Mouse (Mus musculus): Measurements from ENCODE around the gene Gm15097. TPM values are rescaled to one million over a fixed set of nuclear protein-coding genes. Genes with fewer than 3 reads are reported as not detected.
"Not testable (repeated sequence)": the region's sequence is repeated elsewhere in the genome, so short reads cannot be mapped to it uniquely, and the experiment has no call there.

Gene Gm15097
- total RNA-seq (2012; rRNA removed) (not detected in 2 replicates), polyA plus RNA-seq (2012; ENCODE audit: insufficient read depth in 1 of 2, insufficient read length in 2 of 2, low read depth in 1 of 2, low replicate concordance in 2 of 2, missing spikeins in 1 of 2) (not detected)

GRCm38 (mm10) chrX:149784173-149784572 lies at the start of gene Gm15097:
Gene Gm15097, plus strand, starts transcription at chrX:149784473.
- not testable (repeated sequence) for H3K79me2 ChIP-seq (ENCODE audit: control insufficient read depth, insufficient read depth, low read length, poor library complexity); H3K27me3 ChIP-seq (ENCODE audit: control insufficient read depth in 1 of 2, insufficient read depth in 2 of 2, low read length in 2 of 2); H3K9ac ChIP-seq (ENCODE audit: control insufficient read depth, low read depth, low read length, poor library complexity, severe bottlenecking); H3K4me1 ChIP-seq (ENCODE audit: control insufficient read depth in 1 of 2, insufficient read depth in 2 of 2, low read length in 2 of 2); H3K36me3 ChIP-seq (ENCODE audit: control insufficient read depth in 1 of 2, insufficient read depth in 2 of 2, low read length in 2 of 2); H3K4me3 ChIP-seq (ENCODE audit: control insufficient read depth in 1 of 2, insufficient read depth in 1 of 2, low read depth in 2 of 2, low read length in 2 of 2); DNase-seq (ENCODE audit: low read depth, low spot score); H3K27ac ChIP-seq (ENCODE audit: control insufficient read depth, low read depth, low read length); H3K9me3 ChIP-seq (replicated peaks; ENCODE audit: insufficient read depth, low read length)

- TF ChIP-seq SMC3 (IDR thresholded peaks at IDR 0.05; ENCODE audit: low read depth, low read length) (peak; percentile 56), RAD21 (IDR thresholded peaks at IDR 0.05; ENCODE audit: low read depth, low read length) (peak; percentile 53), CTCF (IDR thresholded peaks at IDR 0.05 in 2 of 3, conservative IDR thresholded peaks at IDR 0.05 in 1 of 3; ENCODE audit: control insufficient read depth in 1 of 3, insufficient read depth in 1 of 3, low read depth in 2 of 3, low read length in 3 of 3, poor library complexity in 1 of 3, severe bottlenecking in 1 of 3) (peak; percentile 31 to 61 (median 50); a peak in 5 of 6 replicates), ZC3H11A (IDR thresholded peaks at IDR 0.05; ENCODE audit: low read depth, low read length) (peak; percentile 32)
- H3K9ac ChIP-seq (ENCODE audit: control insufficient read depth, low read depth, low read length, poor library complexity, severe bottlenecking); H3K79me2 ChIP-seq (ENCODE audit: control insufficient read depth, insufficient read depth, low read length, poor library complexity); H3K4me3 ChIP-seq (ENCODE audit: control insufficient read depth in 1 of 2, insufficient read depth in 1 of 2, low read depth in 2 of 2, low read length in 2 of 2); H3K4me1 ChIP-seq (ENCODE audit: control insufficient read depth in 1 of 2, insufficient read depth in 2 of 2, low read length in 2 of 2); H3K36me3 ChIP-seq (ENCODE audit: control insufficient read depth in 1 of 2, insufficient read depth in 2 of 2, low read length in 2 of 2); H3K27me3 ChIP-seq (ENCODE audit: control insufficient read depth in 1 of 2, insufficient read depth in 2 of 2, low read length in 2 of 2); H3K9me3 ChIP-seq (replicated peaks; ENCODE audit: insufficient read depth, low read length); H3K27ac ChIP-seq (ENCODE audit: control insufficient read depth, low read depth, low read length): not testable (repeated sequence)
- peak; percentile 41 for DNase-seq (ENCODE audit: low read depth, low spot score)
Measured at GRCm38 (mm10) chrX:149762853-149763252, 21.4 kb upstream of the Gm15097 start.

- H3K4me1 ChIP-seq (ENCODE audit: control insufficient read depth in 1 of 2, insufficient read depth in 2 of 2, low read length in 2 of 2); H3K79me2 ChIP-seq (ENCODE audit: control insufficient read depth, insufficient read depth, low read length, poor library complexity); H3K36me3 ChIP-seq (ENCODE audit: control insufficient read depth in 1 of 2, insufficient read depth in 2 of 2, low read length in 2 of 2); H3K27ac ChIP-seq (ENCODE audit: control insufficient read depth, low read depth, low read length); H3K9ac ChIP-seq (ENCODE audit: control insufficient read depth, low read depth, low read length, poor library complexity, severe bottlenecking); H3K27me3 ChIP-seq (ENCODE audit: control insufficient read depth in 1 of 2, insufficient read depth in 2 of 2, low read length in 2 of 2); DNase-seq (ENCODE audit: low read depth, low spot score); H3K4me3 ChIP-seq (ENCODE audit: control insufficient read depth in 1 of 2, insufficient read depth in 1 of 2, low read depth in 2 of 2, low read length in 2 of 2); H3K9me3 ChIP-seq (replicated peaks; ENCODE audit: insufficient read depth, low read length): not testable (repeated sequence)
Measured at GRCm38 (mm10) chrX:149811178-149811577, 26.9 kb downstream of the Gm15097 start.

Other genes starting within 250 kb of the Gm15097 start
- gene Gm10439, start 189.9 kb upstream of the Gm15097 start, total RNA-seq (2012; rRNA removed): not detected in 2 replicates
- not detected for gene Gm10439, start 189.9 kb upstream of the Gm15097 start, polyA plus RNA-seq (2012; ENCODE audit: insufficient read depth in 1 of 2, insufficient read length in 2 of 2, low read depth in 1 of 2, low replicate concordance in 2 of 2, missing spikeins in 1 of 2)
- gene Gm15091, start 157.2 kb downstream of the Gm15097 start, total RNA-seq (2012; rRNA removed): not detected in 2 replicates
- not detected for gene Gm15091, start 157.2 kb downstream of the Gm15097 start, polyA plus RNA-seq (2012; ENCODE audit: insufficient read depth in 1 of 2, insufficient read length in 2 of 2, low read depth in 1 of 2, low replicate concordance in 2 of 2, missing spikeins in 1 of 2)

Data from MEL (cell line).